8 mouse cellular contexts compared by ENCODE assay signal in the genomic region with DNA sequence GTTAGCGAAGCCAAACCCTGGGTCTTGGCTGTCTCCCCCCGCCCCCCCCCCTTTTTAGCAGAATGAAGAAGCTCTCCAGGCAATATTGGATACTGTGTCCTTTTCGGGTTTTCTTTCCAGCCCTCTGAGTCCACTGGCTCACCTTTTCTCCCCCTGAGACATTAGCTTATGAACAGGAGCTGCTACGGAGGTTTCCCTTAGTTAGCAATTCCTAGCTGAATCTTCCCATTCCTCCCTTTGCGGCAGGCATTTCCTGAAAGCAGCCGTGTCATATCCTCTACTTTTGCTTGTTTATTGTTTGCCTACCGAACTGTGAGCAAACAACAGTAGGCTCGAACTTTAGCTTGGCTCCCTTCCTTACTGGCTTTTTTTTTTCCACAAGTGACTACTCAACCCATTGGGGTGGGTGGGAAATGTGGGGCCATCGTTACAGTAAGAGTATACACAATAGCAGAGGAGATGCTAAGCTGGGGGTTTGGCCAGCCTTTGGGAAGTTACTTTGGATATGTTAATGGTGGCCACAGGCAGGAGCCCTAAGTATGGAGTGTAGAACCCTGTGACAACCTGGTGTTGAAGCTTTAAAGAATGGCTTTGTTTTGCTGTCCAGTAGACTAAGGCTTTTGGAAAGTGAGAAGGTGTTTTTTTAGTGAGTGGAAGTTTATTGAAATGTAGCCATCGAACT. TPM values are rescaled to one million over a fixed set of nuclear protein-coding genes. Genes with fewer than 3 reads are reported as not detected.
DNase-seq lines count a peak whose midpoint lies in the region; ATAC-seq lines count a peak whose summit lies in the region.

No protein-coding gene starts in this region.

- H3K4me2 ChIP-seq in heart, embryonic 12.5 days, result peak overlapping the region; percentile 88
- peak overlapping the region; percentile 78 for H3K4me2 ChIP-seq in midbrain, embryonic 14.5 days (ENCODE audit: low read length)

- H3K4me3 ChIP-seq in heart, embryonic 12.5 days, result peak overlapping the region; percentile 81
- peak overlapping the region; percentile 84 for H3K4me3 ChIP-seq in midbrain, embryonic 14.5 days (replicated peaks; ENCODE audit: low read depth, low read length)

- intact Hi-C loops in heart, postnatal 10 days (cut with DNase I), result loop anchor here (5.0 kb wide), 1 partner anchor 124 kb away; no protein-coding TSS in a partner anchor

- no peaks in the 10 kb centered on the region for H3K27me3 ChIP-seq in heart, embryonic 12.5 days (replicated peaks)
- no peaks in the 10 kb centered on the region for H3K27me3 ChIP-seq in midbrain, embryonic 14.5 days (ENCODE audit: control insufficient read depth, insufficient read depth, low read length)

- no peak overlapping the region; the same call in 1 of the 2 replicates for H3K27ac ChIP-seq in heart, embryonic 12.5 days (ENCODE audit: poor library complexity, severe bottlenecking)
- H3K27ac ChIP-seq in midbrain, embryonic 14.5 days (replicated peaks; ENCODE audit: low read depth, low read length), result no peak overlapping the region

- 6% methylated on average over 10 of the region's 10 CpGs for WGBS in heart, embryonic 12.5 days
- WGBS in midbrain, embryonic 14.5 days, result under 1% methylated on average over 10 of the region's 10 CpGs

- DNase-seq in heart, postnatal 10 days, result no peak
- DNase-seq in embryo, embryonic 10.5 days (ENCODE audit: low spot score), result peak; percentile 22
- DNase-seq in induced T-regulatory cell, adult 2 months (ENCODE audit: low read depth), result peak; percentile 49
- DNase-seq in midbrain, embryonic 14.5 days, result peak; percentile 48
- DNase-seq in urinary bladder, postnatal 36 days (ENCODE audit: low spot score in 2 of 2), result no peak
- no peak for DNase-seq in spleen, adult 12 weeks (ENCODE audit: low spot score)

- peak overlapping the region; percentile 79 for H3K9ac ChIP-seq in heart, embryonic 12.5 days
- peak overlapping the region; percentile 94 for H3K9ac ChIP-seq in midbrain, embryonic 14.5 days (replicated peaks; ENCODE audit: low read length)

- H3K36me3 ChIP-seq in heart, embryonic 12.5 days, result no peaks in the 10 kb centered on the region
- no peaks in the 10 kb centered on the region for H3K36me3 ChIP-seq in midbrain, embryonic 14.5 days (ENCODE audit: control insufficient read depth, insufficient read depth, low read length)

- no peaks in the 10 kb centered on the region for H3K9me3 ChIP-seq in heart, embryonic 12.5 days (replicated peaks)
- H3K9me3 ChIP-seq in midbrain, embryonic 14.5 days (ENCODE audit: control insufficient read depth, low read length), result no peaks in the 10 kb centered on the region

- ATAC-seq in heart, embryonic 12.5 days (ENCODE audit: insufficient number of reproducible peaks, low FRiP score), result no peak
- ATAC-seq in midbrain, embryonic 14.5 days (ENCODE audit: low FRiP score, low TSS enrichment), result no peak
- ATAC-seq in inflammation-experienced regulatory T-cells, adult 6 months, result no peak

- peaks cover 12% of the 10 kb centered on the region for H3K4me1 ChIP-seq in heart, embryonic 12.5 days (replicated peaks)
- H3K4me1 ChIP-seq in midbrain, embryonic 14.5 days (ENCODE audit: control insufficient read depth, insufficient read depth, low read length), result peaks cover 27% of the 10 kb centered on the region

RNA-seq across cellular contexts. Expression of a gene that starts 1.7 kb away (rescaled TPM):
- 59.1 and 62.4 TPM in 2 replicates for polyA plus RNA-seq in heart, embryonic 12.5 days (2016; fragmentation: Nextera tagmentation; extraction: Ambion mirVana)
- 10 to 100 TPM; 15.8 to 18.7 TPM for total RNA-seq in heart, postnatal 10 days (2021)
- polyA plus RNA-seq in midbrain, embryonic 14.5 days (2014; fragmentation: Nextera tagmentation; extraction: Ambion mirVana), result 159 and 200 TPM in 2 replicates
- 100 to 1,000 TPM in 1 of 3 experiments, 10 to 100 TPM in 2; 46.2 to 129 (median 63.6) TPM for polyA plus RNA-seq in inflammation-experienced regulatory T-cells, adult 6 months (2017; shearing (Covaris generic))

RNA-seq across cellular contexts. Expression of a gene that starts 1.8 kb away (rescaled TPM):
- 11.2 and 14.2 TPM in 2 replicates for polyA plus RNA-seq in heart, embryonic 12.5 days (2016; fragmentation: Nextera tagmentation; extraction: Ambion mirVana)
- 1 to 10 TPM; 3.7 to 6.5 TPM for total RNA-seq in heart, postnatal 10 days (2021)
- 6.9 and 11.8 TPM in 2 replicates for polyA plus RNA-seq in midbrain, embryonic 14.5 days (2014; fragmentation: Nextera tagmentation; extraction: Ambion mirVana)
- polyA plus RNA-seq in inflammation-experienced regulatory T-cells, adult 6 months (2017; shearing (Covaris generic)), result 10 to 100 TPM; 39.6 to 49.3 (median 41.3) TPM

Comparison
In these comparisons a context has a peak if more than half of its experiments do, and no peak if none do; other contexts are left out.
1. DNase-seq: peak in embryo, embryonic 10.5 days (single experiment), induced T-regulatory cell, adult 2 months (single experiment) and midbrain, embryonic 14.5 days (single experiment); none in heart, postnatal 10 days (0 of 2), urinary bladder, postnatal 36 days (0 of 2) and spleen, adult 12 weeks (single experiment).